Mouse (Mus musculus) E14TG2a.4 (cell line): ENCODE measurements around the gene Syk.

Experiments used
- CTCF ChIP-seq: conservative IDR thresholded peaks from 2 replicates; pipeline ENCODE4 v1.5.1; 2014; ENCODE audit warnings: low read length
- NANOG ChIP-seq: IDR thresholded peaks from 2 replicates; pipeline ENCODE4 v1.6.1; 2014; ENCODE audit warnings: borderline replicate concordance, low read length, mixed read lengths
- POU5F1 ChIP-seq: IDR thresholded peaks from 2 replicates; pipeline ENCODE4 v1.6.1; 2014; ENCODE audit warnings: low read length, borderline replicate concordance

GRCm38 (mm10) chr13:52654081-52654829 lies 71.3 kb downstream of the Syk start:
- TF ChIP-seq CTCF = no peak
- TF ChIP-seq POU5F1 = no peak
- TF ChIP-seq NANOG = no peak
